Mouse (Mus musculus) forelimb bud, embryonic 11.5 days (tissue): ENCODE measurements around the gene Pck2.
A peak's percentile ranks its signal among the peaks of the same experiment; 100 is the strongest.

ENCODE experiments used
- DNase-seq: peaks from one replicate; pipeline ENCODE4 v3.0.0-alpha.2; 2012; ENCODE audit warnings: low read depth, low spot score

Pck2 gene

DNA sequence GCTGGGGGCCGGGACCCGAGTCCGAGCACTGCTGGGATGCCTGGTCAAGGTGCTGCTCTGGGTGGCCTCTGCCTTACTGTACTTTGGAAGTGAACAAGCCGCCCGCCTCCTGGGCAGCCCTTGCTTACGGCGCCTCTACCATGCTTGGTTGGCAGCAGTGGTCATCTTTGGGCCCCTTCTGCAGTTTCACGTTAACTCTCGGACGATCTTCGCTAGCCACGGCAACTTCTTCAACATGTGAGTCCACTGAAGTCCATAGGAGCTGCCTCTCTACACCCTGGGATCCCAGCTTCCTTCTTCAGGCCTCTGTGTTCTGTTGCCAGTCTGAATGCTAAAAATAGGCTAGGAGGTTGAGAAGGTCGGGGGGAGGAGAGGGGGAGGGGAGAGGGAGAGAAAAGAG is 35.6 kb downstream of the Pck2 start:
- DNase-seq: no peak

GRCm38 (mm10) chr14:55576376-55576775 is 36.3 kb downstream of the Pck2 start:
- DNase-seq: no peak

DNA sequence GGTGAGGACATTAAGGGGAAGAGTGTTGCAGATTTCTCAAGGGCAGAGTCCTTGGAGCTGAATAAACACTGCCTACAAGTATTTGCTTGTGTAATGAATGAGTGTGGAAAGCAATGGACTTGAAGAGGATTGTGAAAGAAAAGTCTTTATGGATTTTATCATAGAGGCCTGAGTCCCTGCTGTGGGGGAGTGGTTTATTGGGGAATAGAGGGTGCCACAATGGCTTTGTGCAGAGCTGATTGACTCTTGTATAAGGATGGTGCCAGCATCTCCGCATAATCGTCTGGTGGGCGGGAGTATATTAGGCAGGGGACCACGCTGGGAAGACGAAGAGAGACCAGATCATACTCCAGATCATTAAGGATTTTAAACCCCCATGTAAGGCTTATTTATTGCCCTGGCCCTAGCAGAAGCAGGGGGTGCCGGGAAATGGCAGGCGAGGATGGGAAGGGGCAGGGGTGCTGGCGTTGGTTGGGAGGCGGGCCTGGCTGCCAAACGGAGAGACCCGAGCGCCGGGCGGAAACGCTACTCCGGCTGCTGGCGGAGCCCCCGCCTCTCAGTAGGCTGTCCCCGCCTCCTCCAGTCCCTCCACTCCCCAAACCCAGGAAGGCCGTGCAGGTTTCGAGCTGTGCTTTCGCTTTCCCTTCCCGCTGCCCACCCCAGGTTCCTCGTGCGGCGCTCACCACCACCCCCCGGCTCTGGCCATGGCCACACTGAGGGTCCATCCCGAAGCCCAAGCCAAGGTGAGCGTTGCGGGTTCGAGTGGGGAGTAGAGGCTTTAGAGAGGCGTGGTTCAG is 38.0 kb downstream of the Pck2 start, which contains the start of gene Psme1:
Gene Psme1, plus strand, starts transcription at position 253 of the 797 bp plus-strand sequence.
- peak; percentile 69 for DNase-seq

GRCm38 (mm10) chr14:55578668-55579269 is 38.7 kb downstream of the Pck2 start:
- no peak for DNase-seq

DNA sequence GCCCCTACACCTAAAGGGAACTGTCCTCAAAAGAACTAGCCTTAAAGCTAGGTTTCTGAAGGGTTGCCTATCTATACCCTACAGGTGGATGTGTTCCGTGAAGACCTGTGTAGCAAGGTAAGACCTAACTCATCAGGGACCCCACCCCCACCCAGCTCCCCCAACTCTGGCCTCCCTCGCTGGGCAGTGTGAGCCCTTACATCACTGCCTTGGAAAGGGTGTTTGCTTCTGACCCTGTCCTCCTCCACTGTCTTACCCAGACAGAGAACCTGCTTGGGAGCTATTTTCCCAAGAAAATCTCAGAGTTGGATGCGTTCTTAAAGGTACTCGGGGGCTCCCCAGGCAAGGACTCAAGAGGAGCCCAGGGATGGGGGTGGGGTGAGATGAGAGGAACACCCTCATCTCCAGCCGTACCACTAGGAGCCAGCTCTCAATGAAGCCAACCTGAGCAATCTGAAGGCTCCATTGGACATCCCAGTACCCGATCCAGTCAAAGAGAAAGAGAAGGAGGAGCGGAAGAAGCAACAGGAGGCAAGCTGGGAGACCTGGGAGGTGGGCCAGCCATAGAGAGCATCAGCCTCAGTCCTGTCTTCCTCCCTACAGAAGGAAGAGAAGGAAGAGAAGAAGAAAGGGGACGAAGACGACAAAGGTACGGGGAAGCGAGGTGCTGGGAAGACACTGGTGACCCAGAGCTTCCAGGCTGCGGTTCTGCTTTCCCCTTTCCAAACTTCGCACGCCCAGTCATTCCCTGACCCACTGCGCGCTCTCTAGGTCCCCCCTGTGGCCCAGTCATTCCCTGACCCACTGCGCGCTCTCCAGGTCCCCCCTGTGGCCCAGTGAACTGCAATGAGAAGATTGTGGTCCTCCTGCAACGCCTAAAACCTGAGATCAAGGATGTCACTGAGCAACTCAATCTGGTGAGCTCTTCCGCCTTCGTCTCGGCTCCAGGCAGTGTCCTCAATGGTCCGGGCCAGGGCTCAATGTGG is 39.7 kb downstream of the Pck2 start:
- no peak for DNase-seq

GRCm38 (mm10) chr14:55580731-55581130 is 40.7 kb downstream of the Pck2 start:
- DNase-seq: no peak

GRCm38 (mm10) chr14:55581981-55582681 is 42.1 kb downstream of the Pck2 start:
- DNase-seq: no peak

- no peak for DNase-seq
Observed at GRCm38 (mm10) chr14:55584303-55584701, 44.2 kb downstream of the Pck2 start.

GRCm38 (mm10) chr14:55584702-55585565 is 44.9 kb downstream of the Pck2 start, which contains the start of gene Emc9:
Gene Emc9 (minus strand): TSS chr14:55585302.
- peak; percentile 36 for DNase-seq

DNA sequence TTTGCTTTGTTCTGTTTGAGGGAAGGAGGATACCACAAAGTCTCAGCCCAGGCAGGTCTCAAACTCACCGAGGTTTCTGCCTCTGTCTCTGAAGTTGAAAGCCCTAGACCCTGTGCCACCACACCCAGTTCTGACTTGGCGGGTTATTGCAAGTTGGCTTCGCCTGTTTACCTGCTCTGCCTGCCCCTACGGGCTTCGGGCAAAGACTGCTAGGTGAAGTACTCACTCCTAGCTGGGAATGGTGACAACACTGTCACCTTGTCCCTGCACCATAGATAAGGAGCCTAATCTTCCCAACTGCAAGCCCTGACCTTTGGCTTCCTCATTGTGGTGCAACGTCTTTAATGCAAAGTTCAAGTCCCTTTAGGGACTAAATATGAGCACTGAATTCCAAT is 45.5 kb downstream of the Pck2 start:
- no peak for DNase-seq

GRCm38 (mm10) chr14:55586149-55586548 is 46.1 kb downstream of the Pck2 start:
- DNase-seq: no peak

DNA sequence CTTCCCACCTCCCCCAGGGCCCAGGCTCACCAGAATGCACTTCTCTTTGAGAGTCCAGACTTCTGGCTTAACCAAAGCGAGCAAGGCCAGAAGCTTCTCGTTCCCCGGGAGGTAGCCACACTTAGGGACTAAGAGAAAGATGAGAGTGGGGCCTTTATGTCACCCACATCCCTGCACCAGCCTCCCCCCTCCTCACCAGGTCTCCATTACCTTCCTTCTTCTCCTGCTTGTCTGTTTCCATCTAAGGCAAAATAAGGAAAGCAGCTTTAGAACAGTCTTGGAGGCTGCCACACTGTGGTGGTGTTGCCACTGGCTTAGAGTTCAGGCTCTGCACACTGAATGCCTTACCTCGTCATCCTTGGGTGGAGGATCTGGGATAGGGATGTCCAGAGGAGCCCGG is 49.2 kb downstream of the Pck2 start:
- no peak for DNase-seq

DNA sequence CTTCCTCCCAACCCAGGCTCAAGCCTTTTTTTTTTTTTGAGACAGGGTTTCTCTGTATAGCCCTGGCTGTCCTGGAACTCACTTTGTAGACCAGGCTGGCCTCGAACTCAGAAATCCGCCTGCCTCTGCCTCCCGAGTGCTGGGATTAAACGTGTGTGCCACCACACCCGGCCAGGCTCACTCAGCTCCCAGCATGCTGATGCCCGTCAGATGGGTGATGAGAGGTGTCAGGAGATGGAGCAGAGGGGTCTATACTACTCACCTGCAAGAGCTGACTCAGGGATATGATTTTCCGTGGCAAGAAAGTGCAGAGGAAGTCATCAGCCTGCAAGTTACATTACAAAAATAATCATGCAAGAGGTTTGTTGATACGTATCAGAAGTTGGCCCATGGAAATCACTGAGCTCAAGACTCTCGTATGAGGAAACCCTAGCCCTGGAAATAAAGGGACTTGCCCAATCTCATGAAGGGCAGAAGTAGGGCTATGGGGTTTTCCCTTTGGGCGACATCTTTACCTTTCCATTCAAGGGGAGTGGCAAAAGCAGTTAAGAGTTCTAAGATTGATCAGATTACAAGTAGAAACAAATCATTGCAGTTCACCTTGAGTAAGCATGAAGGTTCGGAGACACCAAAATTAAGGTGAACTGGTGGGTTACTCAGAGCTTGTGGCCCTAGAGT is 49.8 kb downstream of the Pck2 start:
- DNase-seq: no peak

- peak; percentile 95 for DNase-seq
Observed at GRCm38 (mm10) chr14:55590748-55591330, 50.8 kb downstream of the Pck2 start, which contains the start of gene Psme2. Gene Psme2 (minus strand): TSS chr14:55591113.

- peak; percentile 92 for DNase-seq
Observed at GRCm38 (mm10) chr14:55591331-55591891, 51.3 kb downstream of the Pck2 start, which contains the start of gene Rnf31. Gene Rnf31 (plus strand): TSS chr14:55591708.

DNA sequence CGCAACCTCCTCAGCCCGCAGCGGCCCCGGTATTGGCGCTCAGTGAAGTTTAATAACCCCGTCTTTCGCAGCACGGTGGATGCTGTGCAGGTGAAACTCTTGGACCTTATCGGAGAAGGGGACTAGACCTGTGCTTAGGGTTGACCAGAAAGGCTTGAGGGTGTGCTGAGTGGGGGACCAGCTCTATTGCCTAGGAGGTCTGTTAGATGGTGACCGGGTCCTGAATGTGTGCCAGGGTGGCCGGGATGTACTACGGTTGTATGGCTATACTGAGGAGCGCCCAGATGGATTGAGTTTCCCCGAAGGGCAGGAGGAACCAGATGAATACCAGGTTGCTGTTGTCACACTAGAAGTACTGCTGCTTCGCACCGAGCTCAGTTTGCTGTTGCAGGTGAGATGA is 52.2 kb downstream of the Pck2 start:
- no peak for DNase-seq

GRCm38 (mm10) chr14:55596036-55596690 is 56.1 kb downstream of the Pck2 start:
- no peak for DNase-seq
